Mouse (Mus musculus) limb, embryonic 14.5 days (tissue): ENCODE measurements at regions not wholly inside any gene's neighbourhood (a gene's known extent, or its start where the extent isn't known, plus 50 kb on each side); places are given as distances from the start of the nearest gene placed in this dataset.
A peak's percentile ranks its signal among the peaks of the same experiment; 100 is the strongest.

Source experiments
- ATAC-seq: fragments of 200-750 bp; cut with Nextera tagmentation; 2 replicates; pipeline ENCODE4 v1.8.0; 2017; ENCODE audit warnings: low read depth, moderate number of reproducible peaks, moderate TSS enrichment; ENCODE audit not compliant: low FRiP score
- DNase-seq: peaks from one replicate; pipeline ENCODE4 v3.0.0-alpha.2; 2015; ENCODE audit warnings: low spot score
- H3K27ac ChIP-seq: fragments of 300-500 bp; sonication (generic); replicated peaks from 2 replicates; pipeline ENCODE4 v1.5.1; 2014; ENCODE audit warnings: low read depth, mild to moderate bottlenecking, low read length, moderate library complexity, mixed read lengths
- H3K27me3 ChIP-seq: fragments of 300-500 bp; sonication (generic); 2 replicates; pipeline ENCODE4 v1.6.1; 2014; ENCODE audit warnings: low read length, mixed read lengths; ENCODE audit not compliant: control insufficient read depth, insufficient read depth
- H3K36me3 ChIP-seq: fragments of 300-500 bp; sonication (generic); 2 replicates; pipeline ENCODE4 v1.6.1; 2014; ENCODE audit warnings: mild to moderate bottlenecking, low read length, moderate library complexity, mixed read lengths; ENCODE audit not compliant: control insufficient read depth, insufficient read depth
- H3K4me1 ChIP-seq: fragments of 300-500 bp; sonication (generic); 2 replicates; pipeline ENCODE4 v1.6.1; 2014; ENCODE audit warnings: antibody characterized with exemption, low read length, mixed read lengths; ENCODE audit not compliant: control insufficient read depth, insufficient read depth
- H3K4me2 ChIP-seq: fragments of 300-500 bp; sonication (generic); replicated peaks from 2 replicates; pipeline ENCODE4 v1.6.1; 2014; ENCODE audit warnings: low read depth, mild to moderate bottlenecking, low read length, moderate library complexity; ENCODE audit not compliant: severe bottlenecking
- H3K4me3 ChIP-seq: fragments of 300-500 bp; sonication (generic); replicated peaks from 2 replicates; pipeline ENCODE4 v1.5.1; 2014; ENCODE audit warnings: low read length
- H3K9ac ChIP-seq: fragments of 300-500 bp; sonication (generic); 2 replicates; pipeline ENCODE4 v1.6.1; 2014; ENCODE audit warnings: mild to moderate bottlenecking, low read depth, low read length, moderate library complexity; ENCODE audit not compliant: severe bottlenecking
- H3K9me3 ChIP-seq: fragments of 300-500 bp; sonication (generic); 2 replicates; pipeline ENCODE4 v1.6.1; 2016; ENCODE audit warnings: low read length; ENCODE audit not compliant: control insufficient read depth
- POLR2A ChIP-seq: fragments of 200-500 bp; IDR thresholded peaks from 2 replicates; pipeline ENCODE4 v1.8.0; 2012; ENCODE audit warnings: inconsistent platforms, mild to moderate bottlenecking, moderate library complexity, borderline replicate concordance; ENCODE audit not compliant: insufficient read depth, insufficient read length; ENCODE audit errors: extremely low read depth
- WGBS: fragments of 180-500 bp; shearing (Covaris S2); extraction: QIAGEN DNeasy Blood & Tissue Kit; methylation state at CpG from one replicate; pipeline ENCODE4 v1.1.7; 2014; 5-methylcytosine and 5-hydroxymethylcytosine counted together

DNA sequence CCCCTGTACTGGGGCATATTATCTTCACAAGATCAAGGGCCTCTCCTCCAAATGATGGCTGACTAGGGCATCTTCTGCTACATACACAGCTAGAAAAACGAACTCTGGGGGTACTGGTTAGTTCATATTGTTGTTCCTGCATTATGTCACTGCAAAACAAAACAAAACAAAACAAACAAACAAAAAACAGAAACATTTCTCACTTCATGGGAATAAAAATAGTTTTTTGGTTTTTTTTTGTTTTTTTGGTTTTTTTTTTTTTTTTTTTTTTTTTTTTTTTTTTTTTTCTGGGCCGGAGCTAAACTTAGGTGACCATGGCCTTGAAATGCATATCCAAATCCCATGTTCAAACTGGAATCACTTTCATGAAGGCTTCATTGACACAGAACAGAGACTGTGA is 1184.4 kb downstream of the Efna5 start:
- no peaks in the 10 kb centered on the region for H3K4me1 ChIP-seq
- no peak overlapping the region for H3K4me3 ChIP-seq
- H3K27ac ChIP-seq = no peak overlapping the region
- DNase-seq (no peak), ATAC-seq (no peak)
- no peak overlapping the region for H3K9ac ChIP-seq
- H3K9me3 ChIP-seq = no peaks in the 10 kb centered on the region
- 89% methylated on average over 2 of the region's 2 CpGs for WGBS
- H3K27me3 ChIP-seq = no peaks in the 10 kb centered on the region
- TF ChIP-seq POLR2A = no peak
- no peaks in the 10 kb centered on the region for H3K36me3 ChIP-seq
- no peak overlapping the region for H3K4me2 ChIP-seq

- H3K4me2 ChIP-seq = no peak overlapping the region
- H3K9me3 ChIP-seq = no peaks in the 10 kb centered on the region
- H3K27ac ChIP-seq = no peak overlapping the region
Measured at GRCm38 (mm10) chr17:61686325-61686724, 1194.8 kb downstream of the Efna5 start.

DNA sequence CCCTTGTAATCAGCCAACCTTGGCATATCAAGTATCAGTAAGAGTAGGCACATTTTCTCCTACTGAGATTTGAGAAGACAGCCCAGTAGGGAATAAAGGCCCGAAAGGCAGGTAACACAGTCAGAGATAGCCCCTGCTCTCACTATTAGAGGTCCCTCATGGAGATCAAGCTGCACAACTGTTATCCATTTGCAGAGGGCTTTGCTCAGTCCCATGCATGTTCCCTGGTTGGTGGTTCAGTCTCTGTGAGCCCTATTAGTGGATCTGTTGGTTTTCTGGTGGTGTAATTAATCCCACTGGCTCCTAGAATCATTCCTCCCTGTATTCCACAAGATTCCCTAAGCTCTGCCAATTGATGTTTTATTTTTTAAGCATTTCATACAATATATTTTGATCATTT is 1196.6 kb downstream of the Efna5 start:
- no peaks in the 10 kb centered on the region for H3K27me3 ChIP-seq
- TF ChIP-seq POLR2A = no peak
- 86% methylated on average over 1 of the region's 1 CpGs for WGBS
- H3K4me1 ChIP-seq = no peaks in the 10 kb centered on the region
- no peak for DNase-seq
- H3K4me2 ChIP-seq = no peak overlapping the region
- no peak overlapping the region for H3K27ac ChIP-seq
- no peaks in the 10 kb centered on the region for H3K36me3 ChIP-seq
- no peaks in the 10 kb centered on the region for H3K9me3 ChIP-seq
- no peak overlapping the region for H3K9ac ChIP-seq
- H3K4me3 ChIP-seq = no peak overlapping the region
- no peak for ATAC-seq

More at GRCm38 (mm10) chr17:61686325-61686724, 1194.8 kb downstream of the Efna5 start:
- H3K36me3 ChIP-seq = no peaks in the 10 kb centered on the region
- H3K4me3 ChIP-seq = no peak overlapping the region
- H3K4me1 ChIP-seq = no peaks in the 10 kb centered on the region
- TF ChIP-seq POLR2A = no peak
- ATAC-seq (no peak), DNase-seq (no peak)
- no peak overlapping the region for H3K9ac ChIP-seq
- 65% methylated on average over 4 of the region's 4 CpGs for whole genome bisulfite sequencing
- no peaks in the 10 kb centered on the region for H3K27me3 ChIP-seq

- Histone ChIP-seq H3K27ac (no peak overlapping the region), H3K9me3 (no peaks in the 10 kb centered on the region), H3K4me3 (no peak overlapping the region), H3K36me3 (no peaks in the 10 kb centered on the region), H3K27me3 (no peaks in the 10 kb centered on the region), H3K4me2 (no peak overlapping the region), H3K4me1 (no peaks in the 10 kb centered on the region), H3K9ac (no peak overlapping the region)
- no peak for TF ChIP-seq POLR2A
- WGBS = 90% methylated on average over 1 of the region's 1 CpGs
- no peak for DNase-seq
- no peak for ATAC-seq
Measured at GRCm38 (mm10) chr17:61670651-61671050, 1210.5 kb downstream of the Efna5 start.

GRCm38 (mm10) chr17:61667428-61667827 is 1213.7 kb downstream of the Efna5 start:
- DNase-seq = peak; percentile 12
- Histone ChIP-seq H3K9ac (no peak overlapping the region), H3K4me1 (no peaks in the 10 kb centered on the region), H3K9me3 (no peaks in the 10 kb centered on the region; the same call in 1 of the 2 replicates), H3K4me2 (no peak overlapping the region), H3K4me3 (no peak overlapping the region), H3K27ac (no peak overlapping the region), H3K27me3 (no peaks in the 10 kb centered on the region), H3K36me3 (no peaks in the 10 kb centered on the region)
- ATAC-seq = no peak
- TF ChIP-seq POLR2A = no peak

- H3K4me1 ChIP-seq = no peaks in the 10 kb centered on the region
- no peaks in the 10 kb centered on the region for H3K27me3 ChIP-seq
- no peak overlapping the region for H3K9ac ChIP-seq
- no peak overlapping the region for H3K27ac ChIP-seq
- no peaks in the 10 kb centered on the region for H3K36me3 ChIP-seq
- ATAC-seq = no peak
- no peak for DNase-seq
- no peak overlapping the region for H3K4me2 ChIP-seq
- no peak for TF ChIP-seq POLR2A
- H3K9me3 ChIP-seq = no peaks in the 10 kb centered on the region; the same call in 1 of the 2 replicates
- H3K4me3 ChIP-seq = no peak overlapping the region
Measured at GRCm38 (mm10) chr17:61664926-61665325, 1216.2 kb downstream of the Efna5 start.
